7 mouse cellular contexts compared by ENCODE assay signal in genomic region chr8:120309326-120309725, GRCm38 (mm10).
A peak's percentile ranks its signal among the peaks of the same experiment; 100 is the strongest.
DNase-seq lines count a peak whose midpoint lies in the region; ATAC-seq and TF ChIP-seq lines count a peak whose summit lies in the region.

No protein-coding gene starts in this region.

- H3K27ac ChIP-seq in ES-E14 (ENCODE audit: insufficient read depth, low read depth, low read length, poor library complexity, severe bottlenecking): no peak overlapping the region
- H3K27ac ChIP-seq in neural tube, embryonic 12.5 days: peak overlapping the region; percentile 51; the same call in 1 of the 2 replicates

- H3K9me3 ChIP-seq in ES-E14 (ENCODE audit: control insufficient read depth, insufficient read depth, low read depth, low read length): no peaks in the 10 kb centered on the region
- H3K9me3 ChIP-seq in neural tube, embryonic 12.5 days: no peaks in the 10 kb centered on the region

- no peaks in the 10 kb centered on the region for H3K27me3 ChIP-seq in neural tube, embryonic 12.5 days (replicated peaks)

- in situ Hi-C loops in ES-E14 (cut with MboI; ENCODE audit: low sequenced_read_pairs in 2 of 2, unreplicated experiment in 2 of 2): no loop called here

- H3K9ac ChIP-seq in ES-E14 (ENCODE audit: insufficient read depth, low read depth, low read length, poor library complexity, severe bottlenecking): peak overlapping the region; percentile 38
- H3K9ac ChIP-seq in neural tube, embryonic 12.5 days: no peak overlapping the region

- 48% methylated on average over 18 of the region's 18 CpGs for WGBS in neural tube, embryonic 12.5 days

- H3K4me1 ChIP-seq in ES-E14 (ENCODE audit: control insufficient read depth in 2 of 2, insufficient read depth in 2 of 2, low read length in 2 of 2, poor library complexity in 1 of 2): peaks cover 0 to 12% of the 10 kb centered on the region in 2 experiments; a peak in 2 of 4 replicates
- H3K4me1 ChIP-seq in neural tube, embryonic 12.5 days: peaks cover 54% of the 10 kb centered on the region

- no peak for DNase-seq in ES-E14 (ENCODE audit: low read depth, low spot score)
- peak; percentile 73 for DNase-seq in cerebellum, adult 11-12 months
- DNase-seq in gastrocnemius, postnatal 10 days: peak; percentile 62
- DNase-seq in layer of hippocampus, postnatal 10 days (ENCODE audit: low spot score in 2 of 2): peak; percentile 72 to 78
- no peak for DNase-seq in spleen, adult 18-20 months
- DNase-seq in B cell, adult 2 months: no peak

- H3K36me3 ChIP-seq in ES-E14 (ENCODE audit: control insufficient read depth, insufficient read depth, low read length, poor library complexity, severe bottlenecking): no peaks in the 10 kb centered on the region
- no peaks in the 10 kb centered on the region for H3K36me3 ChIP-seq in neural tube, embryonic 12.5 days

- peak; percentile 69 for ATAC-seq in neural tube, embryonic 12.5 days (ENCODE audit: low FRiP score, low read depth)

- H3K4me2 ChIP-seq in neural tube, embryonic 12.5 days (replicated peaks): no peak overlapping the region

- peak overlapping the region in 1 of 2 experiments; percentile 28; a peak in 2 of 4 replicates for H3K4me3 ChIP-seq in ES-E14 (ENCODE audit: insufficient read depth in 1 of 2, low read depth in 1 of 2, low read length in 2 of 2, poor library complexity in 1 of 2, severe bottlenecking in 1 of 2)
- no peak overlapping the region for H3K4me3 ChIP-seq in neural tube, embryonic 12.5 days

TF ChIP-seq in ES-E14, 5 proteins besides CTCF, POLR2A, EP300 and RAD21:
- no peak for TF ChIP-seq ZNF384 (IDR thresholded peaks at IDR 0.05; ENCODE audit: low read depth, low read length)
- TF ChIP-seq HCFC1 (IDR thresholded peaks at IDR 0.05; ENCODE audit: borderline replicate concordance, insufficient read depth, low read length): no peak
- TF ChIP-seq ZC3H11A (IDR thresholded peaks at IDR 0.05; ENCODE audit: borderline replicate concordance, low read depth, low read length): no peak
- no peak for TF ChIP-seq MAFK (IDR thresholded peaks at IDR 0.05; ENCODE audit: insufficient read depth, low read depth, low read length)

Comparison
In these comparisons a context has a peak if more than half of its experiments do, and no peak if none do; other contexts are left out.
1. DNase-seq: peak in cerebellum, adult 11-12 months (single experiment), gastrocnemius, postnatal 10 days (single experiment) and layer of hippocampus, postnatal 10 days (2 of 2); none in ES-E14 (single experiment), spleen, adult 18-20 months (0 of 2) and B cell, adult 2 months (0 of 2).